Mouse (Mus musculus) heart, adult 18-20 months (tissue): ENCODE results near the gene Arl5a. TPM values are rescaled to one million over a fixed set of nuclear protein-coding genes. Genes with fewer than 3 reads are reported as not detected.
A peak's percentile ranks its signal among the peaks of the same experiment; 100 is the strongest.

ENCODE experiments used
- DNase-seq, 2 experiments: peaks; one replicate each; pipeline ENCODE4 v3.0.0; 2021 to 2022; ENCODE audit warnings: mixed read lengths in 1 of 2
- total RNA-seq, 2 experiments: library from RNA; stranded (reverse); gene quantifications; 2 replicates each; pipeline ENCODE4 v1.2.3; 2021

Gene Arl5a
- total RNA-seq, 2 experiments from 2014 or later: 35.8 to 35.9 TPM

DNA sequence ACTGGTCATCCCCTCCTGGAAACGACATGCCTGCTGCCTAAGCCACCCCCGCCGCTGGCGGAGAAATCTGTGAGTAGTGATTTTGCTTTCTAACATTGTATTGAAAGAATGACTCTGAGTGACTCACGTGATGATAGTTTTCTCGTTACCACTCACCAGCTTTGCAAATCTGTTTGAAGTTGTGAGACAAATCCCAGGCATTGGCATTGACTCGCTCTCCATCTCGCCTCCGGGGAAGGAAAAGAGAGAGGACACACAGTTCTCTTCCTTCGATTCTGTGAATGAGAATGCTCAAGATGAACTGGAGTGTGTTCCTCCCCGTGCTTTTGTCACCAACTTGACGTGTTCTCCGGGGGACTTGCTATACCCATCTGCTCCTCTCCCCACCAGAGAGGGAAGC, 57.5 kb downstream of the Arl5a start:
- DNase-seq: no peak

DNA sequence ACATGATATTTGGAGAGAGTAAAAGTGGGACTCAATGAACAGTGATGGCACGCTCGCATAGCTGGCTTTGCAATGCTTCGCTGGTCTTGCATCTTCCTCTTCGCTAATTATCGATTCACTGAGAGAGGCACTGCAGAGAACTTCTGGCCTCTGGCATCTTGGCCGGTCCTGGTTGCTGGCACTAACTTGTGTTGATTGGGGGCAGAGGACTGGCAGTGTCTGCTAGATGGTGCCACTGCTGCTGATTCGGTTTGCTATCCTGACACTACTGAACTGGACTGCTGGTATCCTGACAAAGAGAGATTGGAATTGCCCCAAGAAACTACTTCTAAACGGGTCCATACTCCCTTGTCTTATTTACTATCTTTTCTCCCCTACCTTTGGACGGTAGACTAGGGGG, 63.6 kb downstream of the Arl5a start:
- no peak for DNase-seq

DNA sequence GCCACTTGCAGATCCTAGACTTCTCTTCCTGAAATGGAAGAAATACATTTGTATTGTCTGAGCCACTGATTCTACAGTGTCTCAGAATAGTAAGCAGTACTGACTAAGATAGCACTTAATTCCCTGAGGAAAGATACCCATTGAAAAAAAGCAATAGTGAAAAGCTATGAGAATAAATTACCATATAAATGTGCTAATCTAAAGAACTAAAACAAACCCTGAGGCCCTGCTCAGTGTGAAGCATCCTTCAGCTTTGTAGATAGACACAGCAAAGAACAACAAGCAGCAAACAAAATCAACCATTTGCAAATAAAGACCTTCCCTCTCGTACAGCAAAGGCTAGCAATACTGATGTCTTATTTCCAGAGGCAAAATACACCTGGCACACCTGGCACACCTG, 65.0 kb downstream of the Arl5a start:
- no peak for DNase-seq

DNA sequence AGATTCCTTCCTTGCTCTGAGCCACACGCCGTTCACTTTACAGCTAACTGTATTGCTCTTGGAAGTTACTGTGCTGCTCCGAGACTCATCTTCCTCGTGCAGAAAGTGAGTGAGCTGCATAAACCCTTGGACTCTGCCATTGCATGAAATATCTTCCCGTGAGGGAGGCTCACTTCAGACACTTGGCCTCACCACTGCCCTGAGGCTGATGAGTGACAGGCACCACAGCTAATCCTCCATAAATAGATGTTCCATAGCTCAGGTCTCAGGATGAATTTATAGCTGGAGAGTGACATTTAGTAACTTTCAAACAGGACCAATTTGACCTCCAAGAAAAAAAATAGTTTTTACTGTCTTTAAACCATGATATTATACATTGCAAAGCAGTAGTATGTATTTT, 66.5 kb downstream of the Arl5a start:
- DNase-seq: peak in 1 of 2 experiments; percentile 31

- DNase-seq: no peak
Observed at GRCm38 (mm10) chr2:52351029-52351428, 73.7 kb downstream of the Arl5a start.

Other genes starting within 250 kb of the Arl5a start
- 1 to 10 TPM; 5.7 to 7.3 TPM for gene Neb, start 46.4 kb downstream of the Arl5a start, total RNA-seq